Mouse (Mus musculus) spleen, postnatal 36 days (tissue): Measurements from ENCODE around the gene Tspan18.

Source experiments
- DNase-seq, 2 experiments: peaks; one replicate each; pipeline ENCODE4 v3.0.0; 2022; ENCODE audit warnings: low spot score in 2 of 2, mixed read lengths in 1 of 2

Gene Tspan18

GRCm38 (mm10) chr2:93161914-93162664 lies 172.2 kb downstream of the Tspan18 start:
- peak; percentile 30 to 58 for DNase-seq

- no peak for DNase-seq
Measured at GRCm38 (mm10) chr2:93160467-93161035, 173.8 kb downstream of the Tspan18 start.

- no peak for DNase-seq
Measured at GRCm38 (mm10) chr2:93154486-93155032, 179.7 kb downstream of the Tspan18 start.

- no peak for DNase-seq
Measured at GRCm38 (mm10) chr2:93153833-93154232, 180.5 kb downstream of the Tspan18 start.

DNA sequence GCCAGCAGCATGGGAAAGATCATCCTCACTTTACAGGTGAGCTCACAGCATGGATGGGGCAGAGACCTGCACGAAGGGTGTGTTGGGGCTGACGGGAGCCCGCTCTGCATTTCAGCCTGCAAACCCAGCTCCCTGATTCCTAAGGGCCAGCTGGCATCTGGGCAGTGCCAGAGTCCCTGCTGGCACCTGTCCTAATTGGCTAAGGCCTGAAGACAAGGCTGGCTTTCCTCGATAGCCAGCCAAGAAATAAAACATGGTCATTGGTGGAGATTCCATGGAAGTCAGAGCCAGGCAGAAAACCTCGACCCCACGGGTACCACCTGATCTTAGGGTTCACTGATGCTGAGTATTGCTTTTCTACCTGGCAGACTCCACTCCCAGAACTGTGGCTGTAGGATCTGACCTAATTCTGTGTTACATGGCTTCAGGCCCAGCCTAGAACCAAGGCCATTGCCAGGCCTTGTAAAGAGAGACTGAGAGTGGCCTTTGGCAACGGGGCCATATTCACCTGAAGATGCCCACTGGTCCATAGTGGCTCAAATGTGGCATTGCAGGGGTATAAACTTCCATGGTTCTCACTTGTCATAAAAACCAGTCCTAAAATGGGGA lies 181.3 kb downstream of the Tspan18 start:
- no peak for DNase-seq

DNA sequence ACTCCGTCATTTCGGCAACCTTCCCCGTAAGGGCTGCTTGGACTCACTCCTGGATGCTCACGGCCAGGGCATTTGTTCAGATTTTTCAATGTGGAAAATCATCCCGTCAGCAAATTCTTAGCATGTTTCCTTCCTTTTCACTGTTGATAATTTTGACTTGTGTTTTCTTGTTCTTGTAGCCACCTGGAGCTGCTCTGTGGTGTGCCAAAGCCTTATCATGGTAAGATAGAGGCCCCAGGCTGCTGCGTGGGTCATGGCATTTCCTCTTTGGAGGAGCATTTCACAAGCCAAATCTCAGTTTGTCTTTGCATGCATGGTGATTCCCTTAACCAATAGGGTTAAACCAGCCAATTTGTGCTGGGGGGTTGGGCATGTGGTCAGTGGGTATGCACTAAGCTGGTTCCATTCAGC lies 182.1 kb downstream of the Tspan18 start:
- DNase-seq = no peak
